Mouse (Mus musculus): ENCODE measurements around the gene Cul4a.
"Not testable (repeated sequence)": the region's sequence is repeated elsewhere in the genome, so short reads cannot be mapped to it uniquely, and the experiment has no call there.

Gene Cul4a

DNA sequence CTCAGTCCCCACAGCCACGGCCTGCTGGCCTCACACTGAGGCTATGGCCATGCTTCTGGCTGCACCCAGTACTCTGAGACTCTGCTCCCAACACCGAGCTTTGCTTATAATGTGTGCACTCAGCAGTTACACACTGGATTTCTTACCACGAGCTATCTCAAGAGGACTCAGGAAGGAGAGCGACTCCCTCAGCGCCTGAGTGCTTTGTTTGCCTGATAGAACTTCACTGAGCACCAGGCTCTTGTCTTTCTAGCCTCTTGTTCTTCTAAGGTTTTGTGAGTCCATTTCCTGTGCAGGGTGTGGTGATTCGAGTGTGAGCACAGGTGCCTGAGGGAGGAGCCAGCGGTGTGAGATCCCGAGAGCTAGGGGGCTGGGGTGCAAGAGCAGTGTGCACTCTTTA is 19.5 kb downstream of the Cul4a start:
- intact Hi-C loops (cut with DNase I): no loop called here

DNA sequence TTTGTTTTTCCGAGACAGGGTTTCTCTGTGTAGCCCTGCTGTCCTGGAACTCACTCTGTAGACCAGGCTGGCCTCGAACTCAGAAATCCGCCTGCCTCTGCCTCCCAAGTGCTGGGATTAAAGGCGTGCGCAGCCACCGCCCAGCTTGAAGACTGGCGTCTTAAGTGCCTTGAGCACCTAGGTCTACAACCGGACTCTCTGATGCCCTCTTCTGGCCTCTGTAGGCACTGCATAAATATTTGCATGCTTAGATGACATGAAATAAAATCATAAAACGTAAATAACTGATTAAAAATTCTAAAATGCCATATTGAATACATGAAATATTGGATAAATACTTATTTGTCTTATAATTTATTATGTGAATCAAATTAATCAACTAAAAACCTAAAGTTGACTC is 26.8 kb downstream of the Cul4a start:
- intact Hi-C loops (cut with DNase I): not testable (repeated sequence)

DNA sequence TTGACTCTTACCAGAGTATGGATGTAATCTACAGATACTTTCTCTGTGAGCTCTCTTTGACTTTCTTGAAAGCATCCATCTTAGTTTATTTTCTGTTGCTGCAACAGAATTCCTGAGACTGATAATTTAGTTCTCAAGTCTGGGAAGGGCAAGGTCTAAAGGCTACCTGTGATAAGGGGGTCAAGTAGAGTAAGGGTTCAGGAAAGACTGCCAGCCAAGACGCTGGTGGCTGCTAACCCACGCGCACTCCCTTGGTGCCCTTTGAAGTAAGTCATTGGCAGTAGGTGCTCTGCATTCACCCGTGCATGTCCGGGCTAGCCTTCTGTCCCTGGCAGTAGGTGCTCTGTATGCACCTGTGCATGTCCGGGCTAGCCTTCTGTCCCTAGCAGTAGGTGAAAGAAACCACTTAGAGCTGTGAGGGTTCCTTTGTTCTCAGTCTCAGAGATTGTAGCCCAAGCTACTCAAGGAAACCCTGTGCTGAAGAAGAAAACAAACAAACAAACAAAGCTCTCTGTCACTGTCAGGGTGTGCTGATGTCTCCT is 34.3 kb downstream of the Cul4a start:
- intact Hi-C loops (cut with DNase I): no loop called here

DNA sequence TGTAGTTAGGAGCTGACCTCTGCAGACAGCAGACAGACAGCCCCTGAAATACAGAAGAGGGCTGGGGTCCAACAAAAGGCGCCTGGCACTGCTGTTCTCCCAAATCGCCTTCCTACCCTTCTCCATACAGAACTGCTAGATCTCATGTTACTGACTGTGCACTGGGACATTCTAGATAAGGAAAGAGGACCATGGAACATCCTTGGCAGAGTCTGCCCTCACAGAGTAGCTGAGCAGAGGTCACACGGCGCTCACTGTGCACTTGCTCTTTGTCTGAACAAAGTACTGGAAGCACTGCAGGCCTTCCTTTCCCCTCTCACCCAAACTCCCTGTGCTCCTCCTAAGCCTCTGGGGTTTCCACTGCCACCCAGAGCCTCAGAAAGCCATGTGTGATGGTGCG is 36.3 kb downstream of the Cul4a start:
- intact Hi-C loops (cut with DNase I): no loop called here

DNA sequence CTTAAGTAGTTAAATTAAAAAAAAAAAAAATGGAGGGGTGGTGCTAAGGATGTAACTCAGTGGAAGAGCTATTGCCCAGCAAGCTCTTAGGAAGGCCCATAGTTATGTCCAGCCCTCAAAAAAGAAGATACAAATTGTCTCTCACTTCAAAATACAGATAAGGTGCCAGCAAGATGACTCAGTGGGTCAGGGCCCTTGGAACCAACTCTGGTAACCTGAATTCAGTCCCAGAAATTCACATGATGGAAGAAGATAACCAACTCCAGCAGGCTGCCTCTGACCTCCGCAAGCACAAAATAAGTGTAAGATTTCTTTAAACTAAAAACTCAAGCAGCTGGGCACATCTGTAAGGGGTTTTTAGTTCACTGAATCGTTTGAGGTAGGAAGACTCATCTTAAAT is 43.1 kb downstream of the Cul4a start:
- intact Hi-C loops (cut with DNase I): loop anchor here (5.0 kb wide), 1 partner anchor 59 kb away; no protein-coding TSS in a partner anchor

DNA sequence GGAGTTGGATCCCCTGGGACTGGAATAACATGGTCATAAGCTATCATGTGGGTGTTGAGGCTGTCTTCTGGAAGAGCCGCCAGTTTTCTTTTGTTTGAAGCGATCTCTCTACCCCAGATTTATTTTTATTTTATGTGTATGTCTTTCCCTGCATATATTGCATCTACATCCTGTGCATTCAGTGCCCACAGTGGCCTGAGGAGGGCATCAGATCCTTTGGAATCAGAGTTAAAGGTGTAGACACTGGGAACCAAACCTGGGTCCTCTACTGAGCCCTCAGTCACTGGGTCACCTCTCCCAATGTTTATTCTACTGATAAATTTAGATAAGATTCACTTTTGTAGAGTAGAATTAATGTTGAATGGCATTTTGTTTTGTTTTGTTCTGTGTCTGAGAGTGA is 43.9 kb downstream of the Cul4a start:
- intact Hi-C loops (cut with DNase I): loop anchor here (5.0 kb wide), 1 partner anchor 58 kb away; no protein-coding TSS in a partner anchor

DNA sequence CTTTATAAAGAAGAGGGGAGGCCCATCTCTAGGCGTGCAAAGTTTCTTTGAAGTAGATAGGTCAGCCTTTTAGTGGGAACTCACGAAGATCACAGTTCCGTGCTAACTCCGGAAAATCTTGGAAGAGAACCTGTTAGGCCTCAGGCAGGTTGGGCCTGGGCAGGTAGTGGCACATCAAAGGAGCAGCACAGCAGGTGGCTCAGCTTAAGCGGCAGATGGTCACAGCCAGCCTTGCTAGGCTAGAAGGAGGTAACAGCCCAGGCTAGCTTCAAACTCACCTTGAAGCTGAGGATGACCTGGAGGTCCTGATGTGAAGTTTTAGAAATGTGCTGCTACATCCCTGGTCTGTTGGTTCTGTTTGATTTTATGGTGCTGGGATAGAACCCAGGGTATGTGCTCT is 44.4 kb downstream of the Cul4a start:
- intact Hi-C loops (cut with DNase I): loop anchor here (5.0 to 10.0 kb wide), 2 partner anchors 57 to 135 kb away; partner anchors contain the start of genes Dcun1d2 and Tmco3

DNA sequence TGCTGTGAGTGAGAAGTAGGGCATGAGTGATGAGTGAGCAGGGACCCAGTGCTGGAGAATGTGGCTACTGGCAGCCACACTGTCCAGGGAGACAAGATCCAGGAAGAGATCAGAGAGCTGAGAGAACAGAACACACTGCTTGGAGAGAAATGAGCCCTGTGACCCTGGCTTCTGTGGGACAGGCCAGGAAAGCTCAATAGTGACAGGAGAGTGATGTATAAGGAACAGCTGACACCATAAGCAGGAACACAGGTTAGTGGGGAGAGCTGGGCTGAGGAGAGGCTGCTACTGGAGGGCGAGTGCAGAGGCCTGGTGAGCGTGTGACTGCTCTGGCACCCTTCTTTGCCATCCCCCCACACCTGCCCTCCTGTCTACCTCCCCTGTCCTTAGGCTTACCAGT is 45.5 kb downstream of the Cul4a start:
- intact Hi-C loops (cut with DNase I): loop anchor here (10.0 kb wide), 1 partner anchor 134 kb away; the partner anchor contains the start of genes Dcun1d2 and Tmco3

DNA sequence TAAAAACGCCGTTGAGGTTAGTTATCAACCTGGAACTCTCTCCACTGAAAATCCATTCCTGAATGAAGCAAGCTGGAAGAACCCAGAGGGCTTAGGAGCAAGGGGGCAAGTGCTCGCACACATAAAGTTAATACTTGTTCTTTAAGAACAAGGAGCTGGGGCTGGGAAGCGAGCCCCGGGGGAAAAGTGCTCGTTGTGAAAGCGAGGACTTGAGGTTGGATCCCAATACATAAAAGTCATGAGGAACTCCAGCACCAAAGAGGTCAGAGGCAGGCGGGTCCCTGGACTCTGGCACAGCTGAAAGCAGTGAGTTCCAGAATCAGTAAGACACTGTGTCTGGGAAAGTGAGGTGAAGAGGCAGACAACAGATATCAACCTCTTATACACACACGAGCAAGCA is 48.7 kb downstream of the Cul4a start:
- intact Hi-C loops (cut with DNase I): loop anchor here (10.0 kb wide), 1 partner anchor 131 kb away; the partner anchor contains the start of genes Dcun1d2 and Tmco3

DNA sequence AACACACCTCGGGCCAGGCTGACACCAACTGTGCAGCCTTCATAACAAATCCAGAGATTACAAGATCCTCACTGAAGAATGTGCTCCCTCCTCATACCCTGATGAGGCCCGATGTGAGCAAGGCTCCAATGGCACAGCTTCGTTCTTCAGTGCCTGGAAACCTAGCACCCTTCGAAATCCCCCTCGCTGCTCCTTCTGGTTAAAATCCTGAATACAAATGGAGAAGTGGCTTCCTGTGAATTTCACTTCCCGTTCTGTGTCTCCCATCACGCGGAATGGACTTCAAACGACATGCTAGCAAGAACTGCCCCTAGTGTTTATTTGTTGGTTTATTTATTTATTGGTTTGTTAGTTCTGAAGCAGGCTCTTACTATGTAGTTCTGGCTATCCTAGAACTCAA is 49.9 kb downstream of the Cul4a start:
- intact Hi-C loops (cut with DNase I): loop anchor here (10.0 kb wide), 1 partner anchor 129 kb away; the partner anchor contains the start of genes Dcun1d2 and Tmco3

DNA sequence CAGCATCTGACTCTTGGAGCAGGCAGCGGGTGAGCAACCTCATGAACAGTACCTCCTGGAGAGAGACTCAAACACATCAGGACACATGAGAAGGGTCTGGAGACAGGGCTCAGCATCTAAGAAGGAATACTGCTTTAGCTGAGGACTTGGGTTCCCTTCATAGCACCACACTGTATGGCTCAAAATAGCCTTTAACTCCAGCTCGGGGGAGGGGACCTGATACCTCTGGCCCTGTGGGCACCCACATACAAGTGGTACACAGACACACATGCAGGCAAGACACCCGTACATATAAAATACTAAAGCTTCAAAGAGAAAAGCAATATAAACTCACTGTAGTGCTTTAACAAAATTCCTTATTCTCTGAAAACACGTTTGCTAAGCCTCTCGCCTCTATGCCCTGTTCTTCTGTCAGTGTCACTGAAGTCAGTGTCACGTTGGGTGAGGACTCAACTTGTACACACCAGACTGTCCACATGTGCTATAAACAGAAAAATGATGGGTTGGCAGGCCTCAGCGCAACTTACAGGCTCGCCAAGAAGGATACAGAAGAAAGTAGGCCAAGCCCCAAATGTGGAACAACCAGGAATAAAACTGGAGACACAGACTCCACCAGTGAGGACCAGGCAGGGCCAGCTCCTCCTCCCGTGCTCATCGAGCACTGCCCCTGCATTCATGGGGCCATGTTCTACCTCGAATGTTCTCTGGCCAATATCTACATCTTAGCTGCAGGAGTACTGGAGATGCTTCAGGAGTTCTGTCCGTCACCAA is 51.1 kb downstream of the Cul4a start:
- intact Hi-C loops (cut with DNase I): loop anchor here (10.0 kb wide), 1 partner anchor 128 kb away; the partner anchor contains the start of genes Dcun1d2 and Tmco3

DNA sequence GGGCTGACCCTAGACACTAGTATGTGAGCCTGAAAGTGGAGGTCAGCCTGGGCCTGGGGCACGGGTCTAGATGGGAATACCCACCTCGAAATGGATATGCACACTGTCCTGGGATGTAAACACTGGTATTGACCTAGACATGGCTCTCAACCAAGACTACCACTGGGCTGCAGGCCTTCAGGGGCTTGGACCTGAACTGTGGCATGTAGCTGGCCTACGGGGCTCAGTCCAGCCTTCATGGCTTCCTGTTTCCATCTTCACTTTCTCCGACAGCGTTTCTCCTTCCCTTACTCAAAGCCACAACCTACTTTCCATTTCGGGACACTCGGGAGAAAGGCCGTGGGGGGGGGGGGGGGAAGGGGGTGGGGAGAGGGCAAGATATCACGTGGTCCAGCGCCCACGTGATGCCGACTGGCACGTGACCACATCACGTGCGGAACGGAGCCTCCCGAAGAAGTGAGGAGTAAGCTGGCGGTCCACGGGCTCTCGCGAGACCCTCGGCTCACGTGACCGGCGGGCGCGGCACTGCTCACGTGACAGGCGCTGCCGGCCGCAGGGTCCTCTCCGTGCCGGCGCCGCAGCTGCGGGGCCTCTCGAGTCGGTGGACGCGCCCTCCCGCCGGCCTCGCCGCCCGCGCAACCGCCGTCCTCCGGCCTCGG is 53.4 kb downstream of the Cul4a start, which contains the start of gene Lamp1:
Gene Lamp1, plus strand, starts transcription at position 444 of the 659 bp plus-strand sequence.
- intact Hi-C loops (cut with DNase I): loop anchor here (10.0 kb wide), 1 partner anchor 126 kb away; the partner anchor contains the start of genes Dcun1d2 and Tmco3

DNA sequence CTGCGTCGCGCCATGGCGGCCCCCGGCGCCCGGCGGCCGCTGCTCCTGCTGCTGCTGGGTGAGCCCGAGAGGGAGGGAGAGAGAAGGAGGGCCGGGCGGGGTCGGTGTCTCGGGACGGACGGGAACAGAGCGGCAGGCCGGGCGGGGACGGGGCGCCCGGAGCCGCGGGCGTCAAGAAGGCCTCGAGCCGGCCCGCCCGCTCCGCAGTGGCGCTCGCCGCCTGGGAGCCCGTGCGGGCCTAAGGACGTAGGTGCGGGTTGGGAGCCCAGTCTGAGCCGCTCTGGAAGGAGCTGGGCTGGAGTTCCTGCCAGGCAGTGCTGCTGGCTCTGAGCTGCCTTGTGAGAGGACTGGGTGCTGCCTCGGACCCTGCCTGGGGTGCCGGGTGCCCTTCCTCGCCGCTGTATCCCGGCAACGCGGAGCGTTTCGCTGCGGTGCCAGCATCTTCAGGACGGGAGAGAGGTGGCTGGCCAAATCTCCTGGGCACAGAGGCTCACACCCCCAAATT is 54.0 kb downstream of the Cul4a start:
- intact Hi-C loops (cut with DNase I): loop anchor here (10.0 kb wide), 1 partner anchor 125 kb away; the partner anchor contains the start of genes Dcun1d2 and Tmco3

DNA sequence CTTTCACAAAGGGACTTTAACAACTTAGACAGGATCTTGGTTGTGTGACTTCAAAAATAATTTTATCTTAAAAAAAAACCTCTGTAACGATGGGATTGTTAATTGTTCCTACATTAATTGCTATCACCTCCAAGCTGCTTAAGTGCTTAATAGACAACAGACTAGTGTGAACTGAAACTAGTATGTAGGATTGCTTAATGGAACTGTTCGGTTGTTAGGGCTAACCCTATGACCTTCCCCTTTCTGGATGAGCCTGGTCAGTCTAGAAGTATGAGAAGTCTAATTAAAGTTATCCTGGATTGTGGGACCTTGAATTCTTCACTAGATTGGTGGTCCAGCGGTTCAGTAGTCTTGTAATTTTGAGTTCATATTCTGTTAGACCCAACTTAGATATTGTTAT is 55.3 kb downstream of the Cul4a start:
- intact Hi-C loops (cut with DNase I): loop anchor here (5.0 kb wide), 1 partner anchor 47 kb away; no protein-coding TSS in a partner anchor

DNA sequence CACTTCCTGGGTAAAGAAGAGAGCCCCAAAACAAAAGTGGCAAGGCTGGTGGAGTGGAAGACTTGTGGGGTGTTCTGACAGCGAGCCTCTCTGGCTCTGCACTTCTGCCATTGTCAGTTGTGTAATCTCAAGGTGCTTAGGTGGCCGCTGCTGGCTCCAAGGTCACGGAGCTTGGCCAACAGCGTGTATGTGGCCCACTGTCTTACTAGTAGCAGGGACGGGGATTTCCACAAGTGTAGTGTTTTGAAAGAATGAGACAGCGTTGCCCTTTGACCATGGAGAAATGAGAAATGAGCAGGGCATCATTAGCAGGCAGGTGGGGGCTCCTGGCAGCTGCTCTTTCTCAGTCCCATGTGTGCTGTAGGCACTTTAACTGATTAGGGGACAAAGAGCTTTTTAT is 56.7 kb downstream of the Cul4a start:
- intact Hi-C loops (cut with DNase I): loop anchor here (5.0 kb wide), 1 partner anchor 45 kb away; no protein-coding TSS in a partner anchor

DNA sequence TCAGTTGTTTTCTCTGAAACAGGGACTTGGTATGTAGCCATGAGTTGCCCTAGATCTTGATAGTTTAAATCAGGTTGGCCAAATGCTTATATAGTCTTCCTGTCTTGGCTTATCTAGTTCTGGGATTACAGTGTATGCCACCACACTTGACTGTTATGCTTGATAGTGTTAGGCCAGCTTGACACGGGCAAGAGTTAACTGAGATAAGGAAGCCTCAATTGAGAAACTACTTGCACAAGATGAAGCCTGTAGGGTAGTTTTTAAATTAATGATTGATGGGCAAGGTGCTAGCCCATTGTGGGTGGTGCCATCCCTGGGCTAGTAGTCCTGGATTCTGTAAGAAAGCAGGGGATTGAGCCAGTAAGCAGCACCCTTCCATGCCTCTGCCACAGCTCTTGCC is 58.1 kb downstream of the Cul4a start:
- intact Hi-C loops (cut with DNase I): loop anchor here (5.0 kb wide), 1 partner anchor 44 kb away; no protein-coding TSS in a partner anchor

DNA sequence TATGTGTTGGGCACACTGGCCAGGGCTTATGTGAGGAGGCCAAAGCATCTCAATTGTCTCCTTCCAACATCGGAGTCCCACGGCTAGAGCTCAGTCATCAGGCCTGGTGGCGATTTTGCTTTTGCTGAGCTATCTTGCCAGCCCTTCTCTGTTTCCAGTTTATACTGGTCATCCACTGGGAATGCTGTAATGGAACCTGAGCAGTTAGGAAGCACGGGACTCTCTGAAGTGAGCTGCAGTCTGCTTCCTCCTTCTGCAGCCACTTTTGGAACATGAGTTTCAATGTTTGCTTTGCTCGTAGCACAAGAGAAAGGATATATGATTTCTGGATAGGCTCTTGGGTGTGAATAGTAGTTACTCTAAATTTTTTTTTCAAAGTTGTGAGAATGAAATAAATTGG is 58.9 kb downstream of the Cul4a start:
- intact Hi-C loops (cut with DNase I): loop anchor here (5.0 kb wide), 1 partner anchor 43 kb away; no protein-coding TSS in a partner anchor

DNA sequence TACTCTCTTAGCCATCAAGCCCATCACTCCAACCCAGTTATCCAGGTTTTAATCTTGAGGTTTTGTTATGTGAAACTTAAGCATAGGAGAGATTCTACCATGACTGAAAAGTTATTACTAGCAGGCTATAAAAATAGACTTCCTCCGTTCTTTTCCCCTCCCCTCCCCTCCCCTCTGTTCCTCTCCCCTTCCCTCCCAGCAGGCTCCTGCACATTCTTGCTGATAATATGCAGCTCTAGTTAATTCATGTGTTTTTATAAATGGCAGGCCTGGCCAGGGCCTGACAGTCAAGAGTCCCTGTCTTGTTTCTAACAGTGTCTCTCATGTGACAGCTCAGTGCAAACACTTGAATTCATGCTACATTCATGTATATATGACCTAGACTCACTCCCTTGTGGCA is 65.1 kb downstream of the Cul4a start:
- intact Hi-C loops (cut with DNase I): no loop called here

DNA sequence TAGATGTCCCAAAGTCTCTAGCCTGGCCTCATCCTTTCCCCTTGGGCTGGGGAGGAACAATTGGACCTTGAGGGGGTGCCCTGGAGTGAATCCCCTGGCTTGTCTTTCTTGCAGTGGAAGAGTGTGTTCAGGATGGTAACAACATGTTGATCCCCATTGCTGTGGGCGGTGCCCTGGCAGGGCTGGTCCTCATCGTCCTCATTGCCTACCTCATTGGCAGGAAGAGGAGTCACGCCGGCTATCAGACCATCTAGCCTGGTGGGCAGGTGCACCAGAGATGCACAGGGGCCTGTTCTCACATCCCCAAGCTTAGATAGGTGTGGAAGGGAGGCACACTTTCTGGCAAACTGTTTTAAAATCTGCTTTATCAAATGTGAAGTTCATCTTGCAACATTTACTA is 68.9 kb downstream of the Cul4a start:
- intact Hi-C loops (cut with DNase I): no loop called here

DNA sequence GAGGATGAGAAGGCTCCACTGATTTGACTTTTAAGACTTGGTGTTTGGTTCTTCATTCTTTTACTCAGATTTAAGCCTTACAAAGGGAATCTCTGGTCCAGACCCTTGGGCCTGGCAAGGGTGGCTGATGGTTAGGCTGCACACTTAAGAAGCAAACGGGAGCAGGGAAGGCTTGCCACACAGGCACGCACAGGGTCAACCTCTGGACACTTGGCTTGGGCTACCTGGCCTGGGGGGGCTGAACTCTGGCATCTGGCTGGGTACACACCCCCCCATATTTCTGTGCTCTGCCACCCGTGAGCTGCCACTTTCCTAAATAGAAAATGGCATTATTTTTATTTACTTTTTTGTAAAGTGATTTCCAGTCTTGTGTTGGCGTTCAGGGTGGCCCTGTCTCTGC is 69.4 kb downstream of the Cul4a start:
- intact Hi-C loops (cut with DNase I): no loop called here

DNA sequence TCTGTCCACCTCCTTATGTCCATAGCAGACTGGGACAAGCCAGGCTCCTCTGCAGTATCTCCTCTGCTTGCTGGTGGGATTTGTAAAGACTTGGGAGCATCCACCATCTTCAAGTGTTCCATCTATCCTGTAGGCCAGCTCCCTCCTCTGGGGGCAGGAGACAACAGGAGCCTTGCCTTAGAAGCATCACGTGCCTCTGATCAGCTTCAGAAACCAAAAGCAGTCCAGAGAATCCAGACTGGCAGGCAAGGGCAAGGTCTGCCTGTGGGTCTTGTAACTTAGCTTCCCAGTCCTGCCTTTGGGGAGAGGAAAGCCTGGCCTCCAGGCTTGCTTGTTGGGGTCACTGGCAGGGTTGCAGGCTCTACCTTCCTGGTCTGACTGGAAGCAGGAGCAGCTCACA is 70.2 kb downstream of the Cul4a start:
- intact Hi-C loops (cut with DNase I): no loop called here

Data from adrenal gland (tissue).